Mouse (Mus musculus): Measurements from ENCODE around the gene Dbndd2. TPM values are rescaled to one million over a fixed set of nuclear protein-coding genes. Genes with fewer than 3 reads are reported as not detected.

Dbndd2 gene
- polyA plus RNA-seq, 1 experiment from 2014 or later, result 6.9 TPM

- H3K4me2 ChIP-seq, result peak overlapping the region; percentile 100
- peak overlapping the region; percentile 62 for H3K9ac ChIP-seq
- H3K27me3 ChIP-seq, result peaks cover 36% of the 10 kb centered on the region
- H3K4me1 ChIP-seq, result peaks cover 17% of the 10 kb centered on the region
- WGBS, result 11% methylated on average over 11 of the region's 11 CpGs
- H3K9me3 ChIP-seq, result no peaks in the 10 kb centered on the region
- H3K4me3 ChIP-seq, result peak overlapping the region; percentile 67
- H3K36me3 ChIP-seq, result 0 out of 2 replicates have a peak, but pooled peaks cover 8% of the 10 kb centered on the region
- no peak for ATAC-seq (ENCODE audit: insufficient number of reproducible peaks, low FRiP score, low TSS enrichment, low read depth)
- H3K27ac ChIP-seq, result no peak overlapping the region
These were observed 1.2 kb downstream of the Dbndd2 start for GRCm38 (mm10) chr2:164487115-164487527.

- H3K9ac ChIP-seq, result no peak overlapping the region
- WGBS, result 60% methylated on average over 9 of the region's 9 CpGs
- H3K9me3 ChIP-seq, result no peaks in the 10 kb centered on the region
- peaks cover 17% of the 10 kb centered on the region for H3K4me1 ChIP-seq
- peaks cover 36% of the 10 kb centered on the region for H3K27me3 ChIP-seq
- H3K4me3 ChIP-seq, result no peak overlapping the region
- no peak overlapping the region for H3K4me2 ChIP-seq
- H3K36me3 ChIP-seq, result 0 out of 2 replicates have a peak, but pooled peaks cover 8% of the 10 kb centered on the region
- no peak overlapping the region for H3K27ac ChIP-seq
- ATAC-seq (ENCODE audit: insufficient number of reproducible peaks, low FRiP score, low TSS enrichment, low read depth), result no peak
These were observed 1.9 kb downstream of the Dbndd2 start for GRCm38 (mm10) chr2:164487812-164488211.

- no peaks in the 10 kb centered on the region for H3K27me3 ChIP-seq
- H3K4me1 ChIP-seq, result peaks cover 8% of the 10 kb centered on the region
- peaks cover 9% of the 10 kb centered on the region; the same call in 1 of the 2 replicates for H3K36me3 ChIP-seq
- H3K27ac ChIP-seq, result no peak overlapping the region
- no peaks in the 10 kb centered on the region for H3K9me3 ChIP-seq
- H3K4me3 ChIP-seq, result no peak overlapping the region
- no peak for ATAC-seq (ENCODE audit: insufficient number of reproducible peaks, low FRiP score, low TSS enrichment, low read depth)
- H3K4me2 ChIP-seq, result no peak overlapping the region
- 52% methylated on average over 2 of the region's 2 CpGs for WGBS
- H3K9ac ChIP-seq, result no peak overlapping the region
These were observed 8.2 kb downstream of the Dbndd2 start for GRCm38 (mm10) chr2:164494126-164494525.

- no peaks in the 10 kb centered on the region for H3K9me3 ChIP-seq
- no peak overlapping the region for H3K4me3 ChIP-seq
- H3K4me2 ChIP-seq, result no peak overlapping the region
- WGBS, result 55% methylated on average over 1 of the region's 1 CpGs
- H3K4me1 ChIP-seq, result peaks cover 8% of the 10 kb centered on the region
- no peak overlapping the region for H3K9ac ChIP-seq
- no peak overlapping the region for H3K27ac ChIP-seq
- H3K36me3 ChIP-seq, result peaks cover 21% of the 10 kb centered on the region
- no peaks in the 10 kb centered on the region for H3K27me3 ChIP-seq
- no peak for ATAC-seq (ENCODE audit: insufficient number of reproducible peaks, low FRiP score, low TSS enrichment, low read depth)
These were observed 10.4 kb downstream of the Dbndd2 start for GRCm38 (mm10) chr2:164496331-164496730.

GRCm38 (mm10) chr2:164496847-164497690 lies 11.2 kb downstream of the Dbndd2 start, which contains the start of gene Pigt:
Gene Pigt (plus strand): TSS chr2:164497520.
- peak within 1 kb of the TSS; percentile 47; the same call in 1 of the 2 replicates for H3K27ac ChIP-seq
- H3K27me3 ChIP-seq, result no peaks in the 10 kb centered on the region
- WGBS, result 5% methylated on average over 43 of the region's 43 CpGs
- H3K4me2 ChIP-seq, result peak within 1 kb of the TSS; percentile 92
- ATAC-seq (ENCODE audit: insufficient number of reproducible peaks, low FRiP score, low TSS enrichment, low read depth), result peak; percentile 87
- H3K9me3 ChIP-seq, result no peaks in the 10 kb centered on the region
- peak within 1 kb of the TSS; percentile 55 for H3K9ac ChIP-seq
- H3K4me3 ChIP-seq, result peak within 1 kb of the TSS; percentile 84
- H3K36me3 ChIP-seq, result peaks cover 27% of the 10 kb centered on the region
- peaks cover 8% of the 10 kb centered on the region for H3K4me1 ChIP-seq

- WGBS, result 4% methylated on average over 21 of the region's 21 CpGs
These were observed 11.9 kb downstream of the Dbndd2 start for GRCm38 (mm10) chr2:164497691-164498268.

GRCm38 (mm10) chr2:164499317-164499716 lies 13.4 kb downstream of the Dbndd2 start:
- H3K4me1 ChIP-seq, result peaks cover 8% of the 10 kb centered on the region
- no peaks in the 10 kb centered on the region for H3K27me3 ChIP-seq
- H3K4me3 ChIP-seq, result no peak overlapping the region
- H3K36me3 ChIP-seq, result peaks cover 49% of the 10 kb centered on the region
- H3K27ac ChIP-seq, result no peak overlapping the region
- H3K9ac ChIP-seq, result no peak overlapping the region
- no peak overlapping the region for H3K4me2 ChIP-seq
- ATAC-seq (ENCODE audit: insufficient number of reproducible peaks, low FRiP score, low TSS enrichment, low read depth), result no peak
- WGBS, result 80% methylated on average over 5 of the region's 5 CpGs
- H3K9me3 ChIP-seq, result no peaks in the 10 kb centered on the region

More at GRCm38 (mm10) chr2:164497691-164498268, 11.9 kb downstream of the Dbndd2 start:
- Histone ChIP-seq H3K9ac (peak overlapping the region; percentile 55), H3K27me3 (no peaks in the 10 kb centered on the region), H3K4me3 (peak overlapping the region; percentile 84), H3K27ac (peak overlapping the region; percentile 47; the same call in 1 of the 2 replicates), H3K36me3 (peaks cover 33% of the 10 kb centered on the region), H3K4me1 (peaks cover 8% of the 10 kb centered on the region), H3K4me2 (peak overlapping the region; percentile 92), H3K9me3 (no peaks in the 10 kb centered on the region)
- ATAC-seq (ENCODE audit: insufficient number of reproducible peaks, low FRiP score, low TSS enrichment, low read depth), result no peak

GRCm38 (mm10) chr2:164500511-164500910 lies 14.6 kb downstream of the Dbndd2 start:
- Histone ChIP-seq H3K36me3 (peaks cover 61% of the 10 kb centered on the region), H3K4me1 (peaks cover 8% of the 10 kb centered on the region), H3K9me3 (no peaks in the 10 kb centered on the region), H3K4me2 (no peak overlapping the region), H3K4me3 (no peak overlapping the region), H3K9ac (no peak overlapping the region), H3K27me3 (no peaks in the 10 kb centered on the region), H3K27ac (no peak overlapping the region)
- WGBS, result 89% methylated on average over 7 of the region's 7 CpGs
- ATAC-seq (ENCODE audit: insufficient number of reproducible peaks, low FRiP score, low TSS enrichment, low read depth), result no peak

GRCm38 (mm10) chr2:164504919-164505318 lies 19.0 kb downstream of the Dbndd2 start:
- no peak overlapping the region for H3K9ac ChIP-seq
- WGBS, result 97% methylated on average over 3 of the region's 3 CpGs
- ATAC-seq (ENCODE audit: insufficient number of reproducible peaks, low FRiP score, low TSS enrichment, low read depth), result no peak
- H3K27ac ChIP-seq, result no peak overlapping the region
- no peak overlapping the region for H3K4me2 ChIP-seq
- peaks cover 72% of the 10 kb centered on the region for H3K36me3 ChIP-seq
- H3K4me1 ChIP-seq, result no peaks in the 10 kb centered on the region
- no peak overlapping the region for H3K4me3 ChIP-seq
- no peaks in the 10 kb centered on the region for H3K9me3 ChIP-seq
- no peaks in the 10 kb centered on the region for H3K27me3 ChIP-seq

- no peak overlapping the region for H3K4me2 ChIP-seq
- H3K27me3 ChIP-seq, result no peaks in the 10 kb centered on the region
- no peak overlapping the region for H3K9ac ChIP-seq
- H3K9me3 ChIP-seq, result no peaks in the 10 kb centered on the region
- H3K27ac ChIP-seq, result no peak overlapping the region
- 96% methylated on average over 4 of the region's 4 CpGs for WGBS
- no peak overlapping the region for H3K4me3 ChIP-seq
- ATAC-seq (ENCODE audit: insufficient number of reproducible peaks, low FRiP score, low TSS enrichment, low read depth), result no peak
- no peaks in the 10 kb centered on the region for H3K4me1 ChIP-seq
- H3K36me3 ChIP-seq, result peaks cover 63% of the 10 kb centered on the region
These were observed 19.9 kb downstream of the Dbndd2 start for GRCm38 (mm10) chr2:164505619-164506347.

GRCm38 (mm10) chr2:164507811-164508210 lies 21.9 kb downstream of the Dbndd2 start:
- Histone ChIP-seq H3K9me3 (no peaks in the 10 kb centered on the region), H3K4me3 (no peak overlapping the region), H3K9ac (no peak overlapping the region), H3K4me1 (no peaks in the 10 kb centered on the region), H3K27ac (no peak overlapping the region), H3K4me2 (no peak overlapping the region), H3K36me3 (peaks cover 45% of the 10 kb centered on the region), H3K27me3 (no peaks in the 10 kb centered on the region)
- ATAC-seq (ENCODE audit: insufficient number of reproducible peaks, low FRiP score, low TSS enrichment, low read depth), result no peak
- 83% methylated on average over 19 of the region's 19 CpGs for WGBS
